Mouse (Mus musculus) cerebellum, adult 9-11 months (tissue): ENCODE data around the gene Raver2.
"Not testable (repeated sequence)": the region's sequence is repeated elsewhere in the genome, so short reads cannot be mapped to it uniquely, and the experiment has no call there.

Source experiments
- DNase-seq: peaks from one replicate; pipeline ENCODE4 v3.0.0; 2022

Gene Raver2

GRCm38 (mm10) chr4:101068786-101069153, at the start of gene Raver2:
TSS of gene Raver2 (plus strand) at chr4:101068983.
- peak; percentile 32 for DNase-seq

GRCm38 (mm10) chr4:101020596-101020995, 48.2 kb upstream of the Raver2 start, which contains the start of gene Gm10577:
TSS of gene Gm10577 (minus strand) at chr4:101020696.
- DNase-seq: no peak

GRCm38 (mm10) chr4:101026566-101026965, 42.2 kb upstream of the Raver2 start:
- DNase-seq: no peak

- no peak for DNase-seq
Observed at GRCm38 (mm10) chr4:101026995-101027394, 41.8 kb upstream of the Raver2 start.

GRCm38 (mm10) chr4:101027852-101028411, 40.9 kb upstream of the Raver2 start:
- no peak for DNase-seq

GRCm38 (mm10) chr4:101033047-101033446, 35.7 kb upstream of the Raver2 start:
- DNase-seq: no peak

- no peak for DNase-seq
Observed at GRCm38 (mm10) chr4:101035131-101035530, 33.7 kb upstream of the Raver2 start.

GRCm38 (mm10) chr4:101037156-101037555, 31.6 kb upstream of the Raver2 start:
- no peak for DNase-seq

GRCm38 (mm10) chr4:101043691-101044090, 25.1 kb upstream of the Raver2 start:
- no peak for DNase-seq

GRCm38 (mm10) chr4:101044149-101044548, 24.6 kb upstream of the Raver2 start:
- no peak for DNase-seq

- no peak for DNase-seq
Observed at GRCm38 (mm10) chr4:101046576-101046975, 22.2 kb upstream of the Raver2 start.

- no peak for DNase-seq
Observed at GRCm38 (mm10) chr4:101062146-101062545, 6.6 kb upstream of the Raver2 start.

- DNase-seq: no peak
Observed at GRCm38 (mm10) chr4:101066401-101066800, 2.4 kb upstream of the Raver2 start.

- DNase-seq: peak; percentile 7
Observed at GRCm38 (mm10) chr4:101069154-101069971, 580 bp downstream of the Raver2 start.

GRCm38 (mm10) chr4:101071570-101071969, 2.8 kb downstream of the Raver2 start:
- no peak for DNase-seq

GRCm38 (mm10) chr4:101076425-101076824, 7.6 kb downstream of the Raver2 start:
- DNase-seq: no peak

GRCm38 (mm10) chr4:101080016-101080415, 11.2 kb downstream of the Raver2 start:
- no peak for DNase-seq

- DNase-seq: no peak
Observed at GRCm38 (mm10) chr4:101082176-101082888, 13.5 kb downstream of the Raver2 start.

- no peak for DNase-seq
Observed at GRCm38 (mm10) chr4:101084863-101085262, 16.1 kb downstream of the Raver2 start.

- DNase-seq: no peak
Observed at GRCm38 (mm10) chr4:101086040-101086439, 17.3 kb downstream of the Raver2 start.

- DNase-seq: no peak
Observed at GRCm38 (mm10) chr4:101087721-101088120, 18.9 kb downstream of the Raver2 start.

GRCm38 (mm10) chr4:101090630-101091029, 21.8 kb downstream of the Raver2 start:
- DNase-seq: not testable (repeated sequence)

- no peak for DNase-seq
Observed at GRCm38 (mm10) chr4:101093292-101093691, 24.5 kb downstream of the Raver2 start.

GRCm38 (mm10) chr4:101107122-101107521, 38.3 kb downstream of the Raver2 start:
- DNase-seq: peak; percentile 2
